Mouse (Mus musculus): Measurements from ENCODE around the gene Cgnl1.
A peak's percentile ranks its signal among the peaks of the same experiment; 100 is the strongest.

Cgnl1 gene

GRCm38 (mm10) chr9:71770991-71771767 is at the start of gene Cgnl1:
Gene Cgnl1, minus strand, starts transcription at chr9:71771602.
- DNase-seq (ENCODE audit: low read depth, low spot score) = no peak

GRCm38 (mm10) chr9:71818453-71818852 is 47.1 kb upstream of the Cgnl1 start:
- DNase-seq (ENCODE audit: low read depth, low spot score) = no peak

GRCm38 (mm10) chr9:71816121-71816520 is 44.7 kb upstream of the Cgnl1 start:
- DNase-seq (ENCODE audit: low read depth, low spot score) = no peak

- no peak for DNase-seq (ENCODE audit: low read depth, low spot score)
These were observed 42.2 kb upstream of the Cgnl1 start for GRCm38 (mm10) chr9:71813565-71813964.

- DNase-seq (ENCODE audit: low read depth, low spot score) = no peak
These were observed 41.5 kb upstream of the Cgnl1 start for GRCm38 (mm10) chr9:71812914-71813313.

- DNase-seq (ENCODE audit: low read depth, low spot score) = no peak
These were observed 41.0 kb upstream of the Cgnl1 start for GRCm38 (mm10) chr9:71812402-71812801.

- no peak for DNase-seq (ENCODE audit: low read depth, low spot score)
These were observed 40.0 kb upstream of the Cgnl1 start for GRCm38 (mm10) chr9:71811404-71811803.

- DNase-seq (ENCODE audit: low read depth, low spot score) = no peak
These were observed 39.3 kb upstream of the Cgnl1 start for GRCm38 (mm10) chr9:71810723-71811122.

GRCm38 (mm10) chr9:71808640-71809254 is 37.3 kb upstream of the Cgnl1 start:
- DNase-seq (ENCODE audit: low read depth, low spot score) = no peak

- DNase-seq (ENCODE audit: low read depth, low spot score) = no peak
These were observed 36.4 kb upstream of the Cgnl1 start for GRCm38 (mm10) chr9:71807801-71808200.

GRCm38 (mm10) chr9:71806422-71806805 is 35.0 kb upstream of the Cgnl1 start:
- DNase-seq (ENCODE audit: low read depth, low spot score) = peak; percentile 28

GRCm38 (mm10) chr9:71805646-71806421 is 34.4 kb upstream of the Cgnl1 start:
- no peak for DNase-seq (ENCODE audit: low read depth, low spot score)

GRCm38 (mm10) chr9:71804116-71804515 is 32.7 kb upstream of the Cgnl1 start:
- DNase-seq (ENCODE audit: low read depth, low spot score) = no peak

- DNase-seq (ENCODE audit: low read depth, low spot score) = no peak
These were observed 31.9 kb upstream of the Cgnl1 start for GRCm38 (mm10) chr9:71803281-71803680.

GRCm38 (mm10) chr9:71799598-71799997 is 28.2 kb upstream of the Cgnl1 start:
- no peak for DNase-seq (ENCODE audit: low read depth, low spot score)

GRCm38 (mm10) chr9:71798176-71798575 is 26.8 kb upstream of the Cgnl1 start:
- DNase-seq (ENCODE audit: low read depth, low spot score) = no peak

- DNase-seq (ENCODE audit: low read depth, low spot score) = no peak
These were observed 6.0 kb upstream of the Cgnl1 start for GRCm38 (mm10) chr9:71777404-71777803.

GRCm38 (mm10) chr9:71776337-71776736 is 4.9 kb upstream of the Cgnl1 start:
- DNase-seq (ENCODE audit: low read depth, low spot score) = no peak

- DNase-seq (ENCODE audit: low read depth, low spot score) = no peak
These were observed 2.2 kb upstream of the Cgnl1 start for GRCm38 (mm10) chr9:71773563-71773962.

- DNase-seq (ENCODE audit: low read depth, low spot score) = no peak
These were observed 936 bp upstream of the Cgnl1 start for GRCm38 (mm10) chr9:71772338-71772737.

GRCm38 (mm10) chr9:71770484-71770883 is 918 bp downstream of the Cgnl1 start:
- no peak for DNase-seq (ENCODE audit: low read depth, low spot score)

GRCm38 (mm10) chr9:71769701-71770100 is 1.7 kb downstream of the Cgnl1 start:
- no peak for DNase-seq (ENCODE audit: low read depth, low spot score)
